Mouse (Mus musculus) adrenal gland (tissue): ENCODE measurements at regions not wholly inside any gene's neighbourhood (a gene's known extent, or its start where the extent isn't known, plus 50 kb on each side); places are given as distances from the start of the nearest gene placed in this dataset.

Experiments
- intact Hi-C: fragments of 180-260 bp; cut with DNase I; formaldehyde crosslinking; loops from one replicate; pipeline ENCODE4 v1.15.1; 2025

DNA sequence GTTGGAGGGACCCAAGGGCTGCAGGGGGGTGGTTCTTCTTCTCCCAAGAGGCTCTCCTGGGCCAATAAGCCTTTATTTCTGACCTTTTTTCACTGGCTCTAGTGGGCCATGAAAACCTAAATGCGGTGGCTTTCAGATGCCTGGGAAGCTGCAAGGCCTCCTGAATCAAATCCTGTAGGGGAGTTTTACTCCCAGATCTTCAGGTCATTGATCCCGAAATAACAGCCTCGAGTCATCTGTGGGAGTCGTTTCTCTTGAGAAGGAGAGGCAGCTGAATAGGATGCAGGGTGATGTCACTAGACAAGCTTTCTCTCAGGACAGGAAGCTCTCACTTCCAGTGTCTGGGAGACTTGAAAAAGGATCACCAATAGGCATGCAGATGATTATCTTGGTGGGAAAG, 70.4 kb downstream of the Enc1 start:
- intact Hi-C loops, result no loop called here

DNA sequence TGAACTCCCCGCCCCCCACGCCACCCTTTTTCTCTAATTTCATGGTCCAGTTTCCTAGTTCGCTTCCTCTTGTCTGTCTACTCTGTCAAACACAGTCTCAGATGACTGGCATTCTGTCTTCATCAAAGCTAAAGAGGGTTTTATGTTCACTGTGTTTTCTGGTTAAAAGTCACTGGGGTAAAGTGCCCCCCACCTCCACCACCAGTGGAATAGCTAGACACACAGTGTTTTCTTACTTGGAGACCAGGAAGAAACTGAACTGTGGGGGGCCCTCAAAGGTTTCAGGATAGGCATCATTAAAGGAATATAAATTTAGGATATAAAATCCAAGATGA, 69.9 kb downstream of the Enc1 start:
- intact Hi-C loops, result no loop called here

DNA sequence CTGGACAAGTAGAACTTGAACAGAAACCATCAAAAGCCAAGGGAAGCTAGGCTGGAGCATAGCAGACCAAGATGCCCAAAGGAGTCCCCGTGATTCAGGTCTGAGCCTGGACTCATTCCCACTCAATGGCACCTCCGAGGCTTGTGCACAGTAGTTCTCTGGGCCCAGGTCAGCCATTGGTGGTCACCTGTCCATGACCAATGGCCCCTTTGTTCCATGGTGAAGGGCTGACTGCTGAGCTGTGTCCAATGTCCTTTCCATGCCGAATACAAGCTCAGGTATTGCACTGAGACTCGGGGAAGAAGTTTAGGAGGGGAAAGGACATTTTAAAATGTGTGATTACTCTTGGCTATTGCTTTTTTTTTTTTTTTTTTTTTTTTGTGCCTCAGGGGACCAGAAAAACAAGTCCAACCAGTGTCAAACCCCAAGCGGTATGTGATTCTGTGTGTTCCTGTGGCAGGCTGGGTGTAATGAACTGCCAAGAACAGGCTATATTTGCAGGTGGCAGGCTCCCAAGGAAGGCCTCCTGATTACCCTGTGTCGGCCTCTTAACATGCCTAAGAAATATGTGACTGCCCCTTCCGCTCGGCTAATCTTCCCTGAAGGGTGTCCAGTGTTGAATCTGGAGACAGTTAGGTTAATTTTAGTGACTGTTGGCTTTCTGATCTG, 69.4 kb downstream of the Enc1 start:
- intact Hi-C loops, result no loop called here

DNA sequence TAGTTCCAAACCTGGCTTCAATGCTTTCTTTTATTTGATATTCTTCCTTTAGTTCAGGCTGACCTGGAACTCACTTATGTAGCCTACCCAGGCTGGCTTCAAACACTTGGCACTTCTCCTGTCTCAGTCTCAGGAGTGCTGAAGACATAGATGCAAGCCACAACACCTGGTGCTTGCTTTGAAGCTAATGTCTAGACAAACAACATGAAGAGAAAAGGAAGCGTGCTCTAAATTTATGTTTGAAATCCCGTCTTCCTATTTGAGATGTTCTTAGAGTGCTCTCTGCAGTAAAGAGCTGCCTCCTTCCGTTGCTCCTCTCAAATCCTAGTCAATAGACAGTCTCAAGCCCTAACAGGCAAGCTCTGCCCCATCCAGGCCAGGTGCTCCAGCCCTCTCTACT, 68.5 kb downstream of the Enc1 start:
- intact Hi-C loops, result no loop called here

DNA sequence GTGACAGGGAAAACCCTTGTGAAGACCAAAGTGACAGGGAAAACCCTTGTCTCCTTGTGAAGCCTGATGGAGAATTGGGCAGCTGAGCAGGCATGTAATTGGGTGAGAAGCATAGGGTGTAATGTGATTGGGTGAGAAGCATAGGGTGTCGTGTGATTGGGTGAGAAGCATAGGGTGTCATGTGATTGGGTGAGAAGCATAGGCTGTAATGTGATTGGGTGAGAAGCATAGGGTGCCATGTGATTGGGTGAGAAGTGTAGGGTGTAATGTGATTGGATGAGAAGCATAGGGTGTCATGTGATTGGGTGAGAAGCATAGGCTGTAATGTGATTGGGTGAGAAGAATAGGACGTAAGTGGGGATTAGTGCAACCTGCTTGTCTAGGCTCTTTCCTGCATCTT, 67.5 kb downstream of the Enc1 start:
- intact Hi-C loops, result no loop called here
